Mouse (Mus musculus) cerebellum, adult 2 months (tissue): ENCODE measurements around the gene Catip.

Source experiments
- CTCF ChIP-seq: fragments of 200-500 bp; IDR thresholded peaks from 2 replicates; pipeline ENCODE4 v1.5.1; 2011; ENCODE audit warnings: low read depth, mild to moderate bottlenecking, control low read depth, low read length, moderate library complexity, borderline replicate concordance; ENCODE audit not compliant: insufficient read depth
- POLR2A ChIP-seq: fragments of 200-500 bp; IDR thresholded peaks from 2 replicates; pipeline ENCODE4 v1.6.1; 2011; ENCODE audit warnings: low read length, control low read depth, borderline replicate concordance; ENCODE audit not compliant: insufficient read depth

- no peak for TF ChIP-seq CTCF
- TF ChIP-seq POLR2A: no peak
These were observed 42.3 kb downstream of the Catip start for GRCm38 (mm10) chr1:74404206-74404605.
